Mouse (Mus musculus): Measurements from ENCODE around the gene Gm21976. TPM values are rescaled to one million over a fixed set of nuclear protein-coding genes. Genes with fewer than 3 reads are reported as not detected.
A peak's percentile ranks its signal among the peaks of the same experiment; 100 is the strongest.

Gene Gm21976
- total RNA-seq, 2 experiments from 2014 or later: not detected

GRCm38 (mm10) chr13:98296072-98296471 is 16.4 kb downstream of the Gm21976 start:
- DNase-seq: no peak
- intact Hi-C loops (cut with DNase I): no loop called here

GRCm38 (mm10) chr13:98297883-98298482 is 18.3 kb downstream of the Gm21976 start:
- DNase-seq: no peak
- intact Hi-C loops (cut with DNase I): no loop called here

GRCm38 (mm10) chr13:98298833-98299758 is 19.4 kb downstream of the Gm21976 start:
- intact Hi-C loops (cut with DNase I): no loop called here
- peak; percentile 36 to 55 for DNase-seq

- no peak for DNase-seq
- intact Hi-C loops (cut with DNase I): no loop called here
Observed at GRCm38 (mm10) chr13:98305257-98305656, 25.6 kb downstream of the Gm21976 start.

- intact Hi-C loops (cut with DNase I): no loop called here
Observed at GRCm38 (mm10) chr13:98306393-98306792, 26.7 kb downstream of the Gm21976 start.

GRCm38 (mm10) chr13:98306852-98307475 is 27.3 kb downstream of the Gm21976 start:
- no peak for DNase-seq

More at GRCm38 (mm10) chr13:98306393-98306792, 26.7 kb downstream of the Gm21976 start:
- no peak for DNase-seq

GRCm38 (mm10) chr13:98308004-98308403 is 28.3 kb downstream of the Gm21976 start:
- intact Hi-C loops (cut with DNase I): no loop called here

More at GRCm38 (mm10) chr13:98306852-98307475, 27.3 kb downstream of the Gm21976 start:
- intact Hi-C loops (cut with DNase I): no loop called here

GRCm38 (mm10) chr13:98308724-98309123 is 29.0 kb downstream of the Gm21976 start:
- intact Hi-C loops (cut with DNase I): no loop called here
- no peak for DNase-seq

More at GRCm38 (mm10) chr13:98308004-98308403, 28.3 kb downstream of the Gm21976 start:
- no peak for DNase-seq

GRCm38 (mm10) chr13:98311597-98311996 is 31.9 kb downstream of the Gm21976 start:
- intact Hi-C loops (cut with DNase I): no loop called here
- DNase-seq: no peak

- no peak for DNase-seq
- intact Hi-C loops (cut with DNase I): no loop called here
Observed at GRCm38 (mm10) chr13:98313631-98314030, 33.9 kb downstream of the Gm21976 start.

- DNase-seq: no peak
- intact Hi-C loops (cut with DNase I): loop anchor here (5.0 kb wide), 1 partner anchor 53 kb away; the partner anchor contains the start of genes Ankra2 and Utp15
Observed at GRCm38 (mm10) chr13:98315124-98315523, 35.4 kb downstream of the Gm21976 start.

- intact Hi-C loops (cut with DNase I): loop anchor here (5.0 kb wide), 1 partner anchor 54 kb away; the partner anchor contains the start of genes Ankra2 and Utp15
- no peak for DNase-seq
Observed at GRCm38 (mm10) chr13:98316140-98316479, 36.4 kb downstream of the Gm21976 start.

- intact Hi-C loops (cut with DNase I): loop anchor here (5.0 kb wide), 1 partner anchor 54 kb away; the partner anchor contains the start of genes Ankra2 and Utp15
- DNase-seq: peak; percentile 90 to 92
Observed at GRCm38 (mm10) chr13:98316480-98317245, 37.0 kb downstream of the Gm21976 start, which contains the start of gene Btf3. TSS of gene Btf3 (minus strand) at chr13:98317006.

- intact Hi-C loops (cut with DNase I): loop anchor here (5.0 kb wide), 1 partner anchor 55 kb away; the partner anchor contains the start of genes Ankra2 and Utp15
- no peak for DNase-seq
Observed at GRCm38 (mm10) chr13:98317246-98317677, 37.6 kb downstream of the Gm21976 start.

- intact Hi-C loops (cut with DNase I): loop anchor here (5.0 kb wide), 1 partner anchor 56 kb away; the partner anchor contains the start of genes Ankra2 and Utp15
- no peak for DNase-seq
Observed at GRCm38 (mm10) chr13:98317911-98318310, 38.2 kb downstream of the Gm21976 start.

- intact Hi-C loops (cut with DNase I): no loop called here
- DNase-seq: no peak
Observed at GRCm38 (mm10) chr13:98325034-98325433, 45.3 kb downstream of the Gm21976 start.

- intact Hi-C loops (cut with DNase I): no loop called here
- no peak for DNase-seq
Observed at GRCm38 (mm10) chr13:98332106-98332505, 52.4 kb downstream of the Gm21976 start.

GRCm38 (mm10) chr13:98336205-98336604 is 56.5 kb downstream of the Gm21976 start:
- no peak for DNase-seq
- intact Hi-C loops (cut with DNase I): no loop called here

GRCm38 (mm10) chr13:98340506-98340905 is 60.8 kb downstream of the Gm21976 start:
- no peak for DNase-seq

GRCm38 (mm10) chr13:98349491-98349890 is 69.8 kb downstream of the Gm21976 start:
- intact Hi-C loops (cut with DNase I): no loop called here
- DNase-seq: no peak

More at GRCm38 (mm10) chr13:98340506-98340905, 60.8 kb downstream of the Gm21976 start:
- intact Hi-C loops (cut with DNase I): no loop called here

Data from gastrocnemius, postnatal 36 days (tissue).